Mouse (Mus musculus): ENCODE results near the gene Zscan2. TPM values are rescaled to one million over a fixed set of nuclear protein-coding genes. Genes with fewer than 3 reads are reported as not detected.

Zscan2 gene
- polyA plus RNA-seq, 1 experiment from 2014 or later: 1.6 TPM

- no peak for ATAC-seq (ENCODE audit: insufficient number of reproducible peaks, insufficient read depth, low FRiP score, low read depth)
- H3K4me1 ChIP-seq (ENCODE audit: control insufficient read depth in 2 of 2, insufficient read depth in 2 of 2, low read length in 2 of 2): 0 out of 4 replicates have a peak, but pooled peaks cover 0 to 2% of the 10 kb centered on the region in 2 experiments
Observed at GRCm38 (mm10) chr7:80855316-80855715, 5.4 kb upstream of the Zscan2 start.

GRCm38 (mm10) chr7:80857181-80857580 is 3.5 kb upstream of the Zscan2 start:
- H3K36me3 ChIP-seq (ENCODE audit: control insufficient read depth, insufficient read depth, low read length): no peaks in the 10 kb centered on the region
- no peaks in the 10 kb centered on the region for H3K9me3 ChIP-seq (ENCODE audit: control insufficient read depth, low read length)
- WGBS: 15% methylated on average over 6 of the region's 6 CpGs
- no peak overlapping the region for H3K4me2 ChIP-seq (ENCODE audit: low read length)
- H3K4me3 ChIP-seq (ENCODE audit: control insufficient read depth in 1 of 2, insufficient read depth in 1 of 2, low read depth in 1 of 2, low read length in 2 of 2): no peak overlapping the region
- H3K9ac ChIP-seq (ENCODE audit: low read length): no peak overlapping the region
- no peak for ATAC-seq (ENCODE audit: insufficient number of reproducible peaks, insufficient read depth, low FRiP score, low read depth)
- H3K4me1 ChIP-seq (ENCODE audit: control insufficient read depth in 2 of 2, insufficient read depth in 2 of 2, low read length in 2 of 2): peaks cover 2 to 10% of the 10 kb centered on the region in 2 experiments; a peak in 2 of 4 replicates
- no peaks in the 10 kb centered on the region for H3K27me3 ChIP-seq (ENCODE audit: control insufficient read depth, insufficient read depth, low read length)
- no peak overlapping the region for H3K27ac ChIP-seq (replicated peaks in 1 of 2; ENCODE audit: control insufficient read depth in 1 of 2, insufficient read depth in 1 of 2, low read depth in 2 of 2, low read length in 2 of 2)

More at GRCm38 (mm10) chr7:80855316-80855715, 5.4 kb upstream of the Zscan2 start:
- Histone ChIP-seq H3K4me2 (ENCODE audit: low read length) (no peak overlapping the region), H3K36me3 (ENCODE audit: control insufficient read depth, insufficient read depth, low read length) (no peaks in the 10 kb centered on the region), H3K9ac (ENCODE audit: low read length) (no peak overlapping the region), H3K27ac (replicated peaks in 1 of 2; ENCODE audit: control insufficient read depth in 1 of 2, insufficient read depth in 1 of 2, low read depth in 2 of 2, low read length in 2 of 2) (no peak overlapping the region), H3K27me3 (ENCODE audit: control insufficient read depth, insufficient read depth, low read length) (no peaks in the 10 kb centered on the region), H3K4me3 (ENCODE audit: control insufficient read depth in 1 of 2, insufficient read depth in 1 of 2, low read depth in 1 of 2, low read length in 2 of 2) (no peak overlapping the region), H3K9me3 (ENCODE audit: control insufficient read depth, low read length) (no peaks in the 10 kb centered on the region)

- peak overlapping the region; percentile 77 for H3K4me2 ChIP-seq (ENCODE audit: low read length)
- peak overlapping the region; percentile 63 for H3K9ac ChIP-seq (ENCODE audit: low read length)
- peak overlapping the region; percentile 64 to 70 for H3K4me3 ChIP-seq (ENCODE audit: control insufficient read depth in 1 of 2, insufficient read depth in 1 of 2, low read depth in 1 of 2, low read length in 2 of 2)
- H3K27me3 ChIP-seq (ENCODE audit: control insufficient read depth, insufficient read depth, low read length): no peaks in the 10 kb centered on the region
- WGBS: under 1% methylated on average over 13 of the region's 13 CpGs
- no peak for ATAC-seq (ENCODE audit: insufficient number of reproducible peaks, insufficient read depth, low FRiP score, low read depth)
- no peak overlapping the region for H3K27ac ChIP-seq (replicated peaks in 1 of 2; ENCODE audit: control insufficient read depth in 1 of 2, insufficient read depth in 1 of 2, low read depth in 2 of 2, low read length in 2 of 2)
- H3K4me1 ChIP-seq (ENCODE audit: control insufficient read depth in 2 of 2, insufficient read depth in 2 of 2, low read length in 2 of 2): peaks cover 7 to 29% of the 10 kb centered on the region in 2 experiments
- no peaks in the 10 kb centered on the region for H3K9me3 ChIP-seq (ENCODE audit: control insufficient read depth, low read length)
- peaks cover 20% of the 10 kb centered on the region for H3K36me3 ChIP-seq (ENCODE audit: control insufficient read depth, insufficient read depth, low read length)
Observed at GRCm38 (mm10) chr7:80860227-80860626, 493 bp upstream of the Zscan2 start.

- H3K4me1 ChIP-seq (ENCODE audit: control insufficient read depth in 2 of 2, insufficient read depth in 2 of 2, low read length in 2 of 2): peaks cover 9 to 36% of the 10 kb centered on the region in 2 experiments
- WGBS: 96% methylated on average over 2 of the region's 2 CpGs
Observed at GRCm38 (mm10) chr7:80862475-80862874, 1.8 kb downstream of the Zscan2 start.

GRCm38 (mm10) chr7:80863520-80863919 is 2.8 kb downstream of the Zscan2 start:
- H3K36me3 ChIP-seq (ENCODE audit: control insufficient read depth, insufficient read depth, low read length): peaks cover 51% of the 10 kb centered on the region
- no peaks in the 10 kb centered on the region for H3K9me3 ChIP-seq (ENCODE audit: control insufficient read depth, low read length)
- no peak for ATAC-seq (ENCODE audit: insufficient number of reproducible peaks, insufficient read depth, low FRiP score, low read depth)
- no peak overlapping the region for H3K9ac ChIP-seq (ENCODE audit: low read length)
- H3K4me2 ChIP-seq (ENCODE audit: low read length): no peak overlapping the region
- H3K4me3 ChIP-seq (ENCODE audit: control insufficient read depth in 1 of 2, insufficient read depth in 1 of 2, low read depth in 1 of 2, low read length in 2 of 2): no peak overlapping the region
- H3K27me3 ChIP-seq (ENCODE audit: control insufficient read depth, insufficient read depth, low read length): no peaks in the 10 kb centered on the region
- H3K4me1 ChIP-seq (ENCODE audit: control insufficient read depth in 2 of 2, insufficient read depth in 2 of 2, low read length in 2 of 2): peaks cover 9 to 36% of the 10 kb centered on the region in 2 experiments
- WGBS: 78% methylated on average over 5 of the region's 5 CpGs
- H3K27ac ChIP-seq (replicated peaks in 1 of 2; ENCODE audit: control insufficient read depth in 1 of 2, insufficient read depth in 1 of 2, low read depth in 2 of 2, low read length in 2 of 2): peak overlapping the region; percentile 12 to 63; a peak in 3 of 4 replicates

More at GRCm38 (mm10) chr7:80862475-80862874, 1.8 kb downstream of the Zscan2 start:
- peaks cover 41% of the 10 kb centered on the region for H3K36me3 ChIP-seq (ENCODE audit: control insufficient read depth, insufficient read depth, low read length)
- no peaks in the 10 kb centered on the region for H3K9me3 ChIP-seq (ENCODE audit: control insufficient read depth, low read length)
- H3K9ac ChIP-seq (ENCODE audit: low read length): no peak overlapping the region
- no peak overlapping the region; the same call in 1 of the 2 replicates for H3K4me2 ChIP-seq (ENCODE audit: low read length)
- no peaks in the 10 kb centered on the region for H3K27me3 ChIP-seq (ENCODE audit: control insufficient read depth, insufficient read depth, low read length)
- no peak overlapping the region for H3K27ac ChIP-seq (replicated peaks in 1 of 2; ENCODE audit: control insufficient read depth in 1 of 2, insufficient read depth in 1 of 2, low read depth in 2 of 2, low read length in 2 of 2)
- no peak for ATAC-seq (ENCODE audit: insufficient number of reproducible peaks, insufficient read depth, low FRiP score, low read depth)
- H3K4me3 ChIP-seq (ENCODE audit: control insufficient read depth in 1 of 2, insufficient read depth in 1 of 2, low read depth in 1 of 2, low read length in 2 of 2): no peak overlapping the region

- no peak overlapping the region for H3K4me3 ChIP-seq (ENCODE audit: control insufficient read depth in 1 of 2, insufficient read depth in 1 of 2, low read depth in 1 of 2, low read length in 2 of 2)
- no peak for ATAC-seq (ENCODE audit: insufficient number of reproducible peaks, insufficient read depth, low FRiP score, low read depth)
Observed at GRCm38 (mm10) chr7:80864151-80864550, 3.4 kb downstream of the Zscan2 start.

GRCm38 (mm10) chr7:80864831-80865230 is 4.1 kb downstream of the Zscan2 start:
- Histone ChIP-seq H3K4me3 (ENCODE audit: control insufficient read depth in 1 of 2, insufficient read depth in 1 of 2, low read depth in 1 of 2, low read length in 2 of 2) (no peak overlapping the region), H3K27me3 (ENCODE audit: control insufficient read depth, insufficient read depth, low read length) (no peaks in the 10 kb centered on the region), H3K4me1 (ENCODE audit: control insufficient read depth in 2 of 2, insufficient read depth in 2 of 2, low read length in 2 of 2) (peaks cover 9 to 36% of the 10 kb centered on the region in 2 experiments), H3K27ac (replicated peaks in 1 of 2; ENCODE audit: control insufficient read depth in 1 of 2, insufficient read depth in 1 of 2, low read depth in 2 of 2, low read length in 2 of 2) (peak overlapping the region; percentile 55 to 63), H3K4me2 (ENCODE audit: low read length) (peak overlapping the region; percentile 9; the same call in 1 of the 2 replicates), H3K9ac (ENCODE audit: low read length) (peak overlapping the region; percentile 7; the same call in 1 of the 2 replicates), H3K9me3 (ENCODE audit: control insufficient read depth, low read length) (no peaks in the 10 kb centered on the region), H3K36me3 (ENCODE audit: control insufficient read depth, insufficient read depth, low read length) (peaks cover 64% of the 10 kb centered on the region)
- 37% methylated on average over 8 of the region's 8 CpGs for WGBS
- no peak for ATAC-seq (ENCODE audit: insufficient number of reproducible peaks, insufficient read depth, low FRiP score, low read depth)

More at GRCm38 (mm10) chr7:80864151-80864550, 3.4 kb downstream of the Zscan2 start:
- Histone ChIP-seq H3K9ac (ENCODE audit: low read length) (no peak overlapping the region), H3K27me3 (ENCODE audit: control insufficient read depth, insufficient read depth, low read length) (no peaks in the 10 kb centered on the region), H3K27ac (replicated peaks in 1 of 2; ENCODE audit: control insufficient read depth in 1 of 2, insufficient read depth in 1 of 2, low read depth in 2 of 2, low read length in 2 of 2) (peak overlapping the region in 1 of 2 experiments; percentile 63; a peak in 2 of 4 replicates), H3K4me2 (ENCODE audit: low read length) (peak overlapping the region; percentile 9; the same call in 1 of the 2 replicates), H3K9me3 (ENCODE audit: control insufficient read depth, low read length) (no peaks in the 10 kb centered on the region), H3K36me3 (ENCODE audit: control insufficient read depth, insufficient read depth, low read length) (peaks cover 58% of the 10 kb centered on the region), H3K4me1 (ENCODE audit: control insufficient read depth in 2 of 2, insufficient read depth in 2 of 2, low read length in 2 of 2) (peaks cover 9 to 36% of the 10 kb centered on the region in 2 experiments)
- WGBS: 60% methylated on average over 1 of the region's 1 CpGs

GRCm38 (mm10) chr7:80865521-80865920 is 4.8 kb downstream of the Zscan2 start:
- H3K36me3 ChIP-seq (ENCODE audit: control insufficient read depth, insufficient read depth, low read length): peaks cover 71% of the 10 kb centered on the region
- H3K9ac ChIP-seq (ENCODE audit: low read length): no peak overlapping the region
- no peak for ATAC-seq (ENCODE audit: insufficient number of reproducible peaks, insufficient read depth, low FRiP score, low read depth)
- 84% methylated on average over 7 of the region's 7 CpGs for WGBS
- no peaks in the 10 kb centered on the region for H3K27me3 ChIP-seq (ENCODE audit: control insufficient read depth, insufficient read depth, low read length)
- peaks cover 9 to 33% of the 10 kb centered on the region in 2 experiments for H3K4me1 ChIP-seq (ENCODE audit: control insufficient read depth in 2 of 2, insufficient read depth in 2 of 2, low read length in 2 of 2)
- H3K4me2 ChIP-seq (ENCODE audit: low read length): 0 out of 2 replicates have a peak overlapping the region, but pooled peaks have one; percentile 5
- no peaks in the 10 kb centered on the region for H3K9me3 ChIP-seq (ENCODE audit: control insufficient read depth, low read length)
- no peak overlapping the region for H3K4me3 ChIP-seq (ENCODE audit: control insufficient read depth in 1 of 2, insufficient read depth in 1 of 2, low read depth in 1 of 2, low read length in 2 of 2)
- peak overlapping the region; percentile 55 to 63 for H3K27ac ChIP-seq (replicated peaks in 1 of 2; ENCODE audit: control insufficient read depth in 1 of 2, insufficient read depth in 1 of 2, low read depth in 2 of 2, low read length in 2 of 2)

Data from heart, embryonic 14.5 days (tissue).